In genomic region chr5:107896265-107896664, GRCm38 (mm10) we compare ENCODE assay signal across 14 mouse cellular contexts.
"Had no signal": no experiment of that assay in that cellular context is flagged by ENCODE, and none has a peak within 500 bp of the region (broad histone marks: within the 10 kb centered on the region; RNA-seq: fewer than 3 reads in every experiment).

No protein-coding gene starts in this region.

- H3K27ac ChIP-seq: macrophage; midbrain, embryonic 13.5 days; midbrain, embryonic 15.5 days; neural tube, embryonic 12.5 days; stomach, embryonic 15.5 days; stomach, postnatal 0 days had no signal

- H3K4me1 ChIP-seq: neural tube, embryonic 12.5 days; stomach, embryonic 15.5 days had no signal

- DNase-seq: lung, adult 18-20 months; lung, embryonic 14.5 days; lung, postnatal 10 days; lung, postnatal 36 days; right cerebral cortex, postnatal 14 days; thymus, adult 18-20 months; thymus, postnatal 36 days had no signal

- ATAC-seq: midbrain, embryonic 13.5 days; midbrain, embryonic 15.5 days had no signal

- H3K27me3 ChIP-seq: midbrain, embryonic 13.5 days; midbrain, embryonic 15.5 days; neural tube, embryonic 12.5 days; stomach, embryonic 15.5 days had no signal

- H3K4me3 ChIP-seq: megakaryocyte, embryonic 14.5 days; midbrain, embryonic 13.5 days; midbrain, embryonic 15.5 days; neural tube, embryonic 12.5 days; stomach, embryonic 15.5 days had no signal
